Mouse (Mus musculus) liver, adult 2 months (tissue): ENCODE measurements at regions not wholly inside any gene's neighbourhood (a gene's known extent, or its start where the extent isn't known, plus 50 kb on each side); places are given as distances from the start of the nearest gene placed in this dataset.
"Not testable (repeated sequence)": the region's sequence is repeated elsewhere in the genome, so short reads cannot be mapped to it uniquely, and the experiment has no call there.

Experiments used
- DNase-seq: peaks from one replicate; pipeline ENCODE4 v3.0.0-alpha.2; 2011; ENCODE audit warnings: low read depth, low spot score; ENCODE audit errors: extremely low read depth
- H3K27ac ChIP-seq: fragments of 200-500 bp; replicated peaks from 2 replicates; pipeline ENCODE4 v1.5.1; 2012; ENCODE audit warnings: low read depth, mild to moderate bottlenecking, control low read depth, inconsistent platforms, low read length; ENCODE audit not compliant: insufficient read depth
- H3K27me3 ChIP-seq: fragments of 200-500 bp; 2 replicates; pipeline ENCODE4 v1.6.1; 2012; ENCODE audit warnings: mild to moderate bottlenecking, moderate library complexity, low read length, inconsistent platforms; ENCODE audit not compliant: control insufficient read depth, insufficient read depth
- H3K36me3 ChIP-seq: fragments of 200-500 bp; 2 replicates; pipeline ENCODE4 v1.6.1; 2012; ENCODE audit warnings: low read length, inconsistent platforms; ENCODE audit not compliant: control insufficient read depth, insufficient read depth
- H3K4me1 ChIP-seq: fragments of 200-500 bp; 2 replicates; pipeline ENCODE4 v1.6.1; 2011; ENCODE audit warnings: low read length; ENCODE audit not compliant: control insufficient read depth, insufficient read depth
- H3K4me3 ChIP-seq: fragments of 200-500 bp; 2 replicates; pipeline ENCODE4 v1.5.1; 2011; ENCODE audit warnings: low read depth, mild to moderate bottlenecking, control low read depth, low read length, moderate library complexity; ENCODE audit not compliant: insufficient read depth
- H3K79me2 ChIP-seq: fragments of 200-500 bp; 2 replicates; pipeline ENCODE4 v1.6.1; 2012; ENCODE audit warnings: inconsistent platforms, mild to moderate bottlenecking, low read length, moderate library complexity; ENCODE audit not compliant: control insufficient read depth, insufficient read depth
- H3K9ac ChIP-seq: fragments of 200-500 bp; 2 replicates; pipeline ENCODE4 v1.6.1; 2012; ENCODE audit warnings: low read depth, mild to moderate bottlenecking, control low read depth, inconsistent platforms, low read length
- CTCF ChIP-seq: fragments of 200-500 bp; IDR thresholded peaks from 2 replicates; pipeline ENCODE4 v1.5.1; 2011; ENCODE audit warnings: low read depth, low read length, control low read depth
- POLR2A ChIP-seq: fragments of 200-500 bp; IDR thresholded peaks from 2 replicates; pipeline ENCODE4 v1.6.1; 2011; ENCODE audit warnings: low read length, control low read depth; ENCODE audit not compliant: insufficient read depth; ENCODE audit errors: extremely low read depth
- WGBS: fragments of 180-500 bp; shearing (Covaris S2); methylation state at CpG from one replicate; pipeline ENCODE4 v1.1.7; 2018; 5-methylcytosine and 5-hydroxymethylcytosine counted together

DNA sequence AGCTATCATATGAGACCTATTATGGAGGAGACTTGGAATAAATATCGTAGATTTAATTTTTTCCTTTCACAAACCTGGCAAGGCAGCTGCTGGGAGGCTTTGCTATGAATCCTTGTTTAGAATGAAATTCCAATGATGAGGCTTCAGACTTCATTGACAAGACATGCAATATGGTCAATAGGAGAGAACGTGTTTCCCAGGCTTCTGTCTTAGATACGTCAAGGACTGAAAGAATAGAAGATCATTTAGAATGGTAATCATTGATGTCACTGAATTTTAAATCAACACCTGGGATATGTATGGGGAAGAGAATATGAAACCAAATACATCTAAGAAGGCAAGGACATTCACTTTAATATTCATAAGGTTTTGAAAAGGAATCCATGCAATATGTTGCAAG is 1393.6 kb downstream of the Efnb2 start:
- TF ChIP-seq POLR2A (no peak), CTCF (no peak)
- H3K79me2 ChIP-seq: no peaks in the 10 kb centered on the region

DNA sequence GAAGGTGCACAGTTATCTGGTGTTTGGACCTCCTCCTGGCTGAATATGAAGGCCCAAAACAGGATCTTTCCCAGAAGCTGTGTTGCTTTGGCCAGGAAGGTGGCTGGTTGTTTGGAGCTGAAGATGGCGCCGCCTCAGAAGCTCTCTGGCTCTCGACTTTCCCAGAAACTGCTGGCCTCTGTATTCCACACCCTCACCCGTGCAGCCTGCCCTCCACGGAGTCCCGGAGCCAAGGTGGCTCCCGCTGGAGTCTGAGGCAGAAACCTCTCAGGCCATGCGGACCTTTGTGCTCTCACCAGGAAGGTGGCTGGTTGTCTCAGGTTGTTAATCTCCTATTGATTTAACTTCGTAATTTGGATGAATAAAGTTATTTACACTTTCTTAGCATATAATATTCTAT is 1406.7 kb downstream of the Efnb2 start:
- not testable (repeated sequence) for H3K4me3 ChIP-seq, H3K27ac ChIP-seq
- WGBS: 80% methylated on average over 9 of the region's 9 CpGs

More for the DNA sequence above, 1393.6 kb downstream of the Efnb2 start:
- Histone ChIP-seq H3K4me1 (no peaks in the 10 kb centered on the region), H3K9ac (no peak overlapping the region), H3K36me3 (no peaks in the 10 kb centered on the region), H3K27me3 (no peaks in the 10 kb centered on the region), H3K27ac (no peak overlapping the region), H3K4me3 (no peak overlapping the region)
- 87% methylated on average over 3 of the region's 3 CpGs for WGBS
- DNase-seq: no peak

DNA sequence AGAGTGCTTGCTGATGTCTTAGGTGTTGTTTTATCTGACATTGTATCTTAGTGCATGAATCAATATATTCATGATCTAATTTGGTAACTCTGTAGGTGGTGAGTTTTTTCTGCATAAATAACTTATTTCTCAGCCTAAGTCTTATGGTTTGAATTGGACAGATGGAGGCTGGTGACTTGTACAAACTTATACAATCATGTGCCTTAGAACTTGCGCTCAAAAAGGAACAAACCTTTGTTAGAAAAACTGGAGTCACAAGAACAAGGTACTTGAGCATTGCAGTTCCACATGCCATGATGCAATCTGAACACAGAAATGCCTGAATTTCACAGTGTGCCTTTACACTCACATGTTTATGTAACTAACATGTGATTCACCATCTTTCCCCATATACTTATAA is 1420.7 kb downstream of the Efnb2 start:
- H3K27ac ChIP-seq: no peak overlapping the region
- no peak for DNase-seq
- H3K27me3 ChIP-seq: no peaks in the 10 kb centered on the region
- TF ChIP-seq POLR2A: no peak
- TF ChIP-seq CTCF: no peak
- no peaks in the 10 kb centered on the region for H3K79me2 ChIP-seq
- no peak overlapping the region for H3K9ac ChIP-seq
- 86% methylated on average over 1 of the region's 1 CpGs for WGBS
- no peak overlapping the region for H3K4me3 ChIP-seq
- no peaks in the 10 kb centered on the region for H3K36me3 ChIP-seq
- no peaks in the 10 kb centered on the region for H3K4me1 ChIP-seq

More for the DNA sequence above, 1406.7 kb downstream of the Efnb2 start:
- not testable (repeated sequence) for H3K4me1 ChIP-seq, H3K79me2 ChIP-seq, H3K27me3 ChIP-seq, DNase-seq, H3K36me3 ChIP-seq, H3K9ac ChIP-seq

DNA sequence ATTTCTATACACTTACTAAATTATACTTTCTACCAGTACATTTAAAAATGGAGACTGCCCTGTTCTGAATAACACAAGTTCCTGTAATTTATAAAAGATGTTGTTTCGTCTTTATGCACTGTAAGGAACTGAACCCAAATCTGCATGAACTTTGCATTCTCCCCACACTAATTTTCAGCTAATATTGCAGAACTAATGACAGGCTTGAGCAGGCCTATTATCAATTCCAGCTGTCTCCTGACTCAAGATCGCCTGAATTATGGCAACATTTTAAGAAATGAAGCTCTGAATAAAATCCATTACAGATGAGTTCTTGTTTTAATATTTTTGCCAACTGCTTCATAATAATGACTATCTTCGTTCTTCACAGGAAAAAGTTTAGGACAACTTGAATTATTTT is 1427.0 kb downstream of the Efnb2 start:
- Histone ChIP-seq H3K27me3 (no peaks in the 10 kb centered on the region), H3K36me3 (no peaks in the 10 kb centered on the region), H3K9ac (no peak overlapping the region), H3K79me2 (no peaks in the 10 kb centered on the region), H3K4me1 (no peaks in the 10 kb centered on the region), H3K27ac (no peak overlapping the region), H3K4me3 (no peak overlapping the region)
- no peak for DNase-seq
- WGBS: 67% methylated on average over 3 of the region's 3 CpGs
- TF ChIP-seq POLR2A (no peak), CTCF (no peak)

DNA sequence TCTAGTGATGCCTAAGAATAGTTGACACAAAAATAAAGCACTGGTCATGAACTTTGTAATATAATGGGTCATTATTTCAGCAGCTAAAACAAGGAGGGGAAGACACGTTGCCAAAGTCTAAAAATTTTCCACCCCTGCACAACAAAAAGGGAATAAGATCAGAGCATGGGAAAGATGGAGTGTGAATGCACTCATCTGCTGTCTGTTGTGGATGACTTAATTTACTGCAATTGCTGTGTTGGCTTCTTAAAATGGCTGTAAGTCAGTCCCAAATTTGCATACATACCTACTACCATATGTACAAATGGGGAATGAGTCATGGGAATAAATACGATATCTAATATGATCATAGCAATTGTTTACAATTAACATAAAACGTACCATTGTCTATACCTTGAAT is 1441.7 kb downstream of the Efnb2 start:
- H3K36me3 ChIP-seq: no peaks in the 10 kb centered on the region
- no peak overlapping the region for H3K4me3 ChIP-seq
- H3K9ac ChIP-seq: no peak overlapping the region
- no peak for TF ChIP-seq CTCF
- no peak for TF ChIP-seq POLR2A
- H3K4me1 ChIP-seq: no peaks in the 10 kb centered on the region
- WGBS: 72% methylated on average over 3 of the region's 3 CpGs
- no peaks in the 10 kb centered on the region for H3K27me3 ChIP-seq
- H3K79me2 ChIP-seq: no peaks in the 10 kb centered on the region
- DNase-seq: no peak
- no peak overlapping the region for H3K27ac ChIP-seq

DNA sequence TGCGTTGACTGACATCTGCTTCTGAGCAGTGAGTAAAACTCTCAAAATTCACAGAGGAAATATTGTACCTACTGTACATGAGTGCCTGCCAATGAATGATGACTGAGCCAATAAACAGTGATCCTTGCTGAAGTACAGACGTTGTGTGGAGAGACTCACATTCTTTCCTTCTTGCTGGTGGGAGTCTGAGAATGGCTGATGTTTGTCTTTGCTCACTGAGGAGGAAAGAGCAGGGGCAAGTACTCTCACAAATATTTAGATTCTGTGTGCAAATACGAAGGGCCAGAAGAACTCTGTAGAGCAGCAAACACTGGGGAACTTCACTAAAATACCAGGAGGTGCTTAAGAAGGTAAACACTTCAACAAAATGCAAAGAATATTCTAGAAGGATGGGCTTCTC is 1453.9 kb downstream of the Efnb2 start:
- Histone ChIP-seq H3K9ac (no peak overlapping the region), H3K27ac (no peak overlapping the region), H3K36me3 (no peaks in the 10 kb centered on the region), H3K79me2 (no peaks in the 10 kb centered on the region), H3K4me3 (no peak overlapping the region), H3K27me3 (no peaks in the 10 kb centered on the region), H3K4me1 (no peaks in the 10 kb centered on the region)
- WGBS: 30% methylated on average over 3 of the region's 3 CpGs
- DNase-seq: no peak
- TF ChIP-seq POLR2A (no peak), CTCF (no peak)

DNA sequence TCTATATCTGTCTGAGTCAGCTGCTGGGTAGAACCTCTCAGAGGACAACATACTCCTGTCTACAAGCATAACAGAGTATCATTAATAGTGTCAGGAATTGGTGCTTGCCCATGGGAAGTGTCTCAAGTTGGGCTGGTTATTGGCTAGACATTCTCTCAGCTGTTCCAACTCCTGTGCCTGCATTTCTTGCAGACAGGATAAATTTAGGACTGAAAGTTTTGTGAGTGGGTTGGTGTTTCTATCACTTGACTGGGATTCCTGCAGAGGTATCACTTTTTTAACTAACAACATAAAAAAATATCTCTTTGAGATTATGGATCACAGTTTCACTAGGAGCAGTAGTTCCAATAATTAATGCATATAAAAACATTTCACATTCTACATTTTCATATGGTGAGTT is 1454.4 kb downstream of the Efnb2 start:
- Histone ChIP-seq H3K27me3 (no peaks in the 10 kb centered on the region), H3K4me3 (no peak overlapping the region), H3K27ac (no peak overlapping the region), H3K4me1 (no peaks in the 10 kb centered on the region), H3K36me3 (no peaks in the 10 kb centered on the region), H3K9ac (no peak overlapping the region), H3K79me2 (no peaks in the 10 kb centered on the region)
- no peak for DNase-seq
- TF ChIP-seq POLR2A: no peak
- TF ChIP-seq CTCF: no peak
